Mouse (Mus musculus): ENCODE measurements at regions not wholly inside any gene's neighbourhood (a gene's known extent, or its start where the extent isn't known, plus 50 kb on each side); places are given as distances from the start of the nearest gene placed in this dataset.

- TF ChIP-seq POLR2A (IDR thresholded peaks at IDR 0.05; ENCODE audit: borderline replicate concordance, insufficient read depth, low read length) (no peak), CTCF (IDR thresholded peaks at IDR 0.05; ENCODE audit: borderline replicate concordance, insufficient read depth, low read depth, low read length) (no peak)
Measured at GRCm38 (mm10) chr3:8006273-8006672, 1386.0 kb upstream of the 1700008P02Rik start.

Data from cerebellum, adult 2 months (tissue).